Mouse (Mus musculus): ENCODE data around the gene Cdc26. TPM values are rescaled to one million over a fixed set of nuclear protein-coding genes. Genes with fewer than 3 reads are reported as not detected.
A peak's percentile ranks its signal among the peaks of the same experiment; 100 is the strongest.

Cdc26 gene
- total and polyA plus RNA-seq, 3 experiments = 44.1 to 148 (median 128) TPM

GRCm38 (mm10) chr4:62391892-62392291 is 16.6 kb downstream of the Cdc26 start:
- no peaks in the 10 kb centered on the region for H3K9me3 ChIP-seq (replicated peaks)
- ATAC-seq (ENCODE audit: extremely low read depth, insufficient number of reproducible peaks, low FRiP score, poor library complexity, severe bottlenecking) = no peak
- DNase-seq (ENCODE audit: low spot score) = no peak
- H3K36me3 ChIP-seq (replicated peaks) = peaks cover 85% of the 10 kb centered on the region
- peaks cover 9% of the 10 kb centered on the region; the same call in 1 of the 2 replicates for H3K4me1 ChIP-seq (ENCODE audit: insufficient read depth, low read depth, low read length)
- H3K4me3 ChIP-seq (ENCODE audit: low read depth, low read length) = no peak overlapping the region
- TF ChIP-seq CTCF (IDR thresholded peaks at IDR 0.05; ENCODE audit: low read depth, low read length) = no peak
- TF ChIP-seq POLR2AphosphoS5 (IDR thresholded peaks at IDR 0.05; ENCODE audit: insufficient replicate concordance, low read depth, low read length) = 0 out of 2 replicates have a peak, but pooled peaks have one; percentile 37
- H3K27me3 ChIP-seq (ENCODE audit: insufficient read depth, low read length) = no peaks in the 10 kb centered on the region

DNA sequence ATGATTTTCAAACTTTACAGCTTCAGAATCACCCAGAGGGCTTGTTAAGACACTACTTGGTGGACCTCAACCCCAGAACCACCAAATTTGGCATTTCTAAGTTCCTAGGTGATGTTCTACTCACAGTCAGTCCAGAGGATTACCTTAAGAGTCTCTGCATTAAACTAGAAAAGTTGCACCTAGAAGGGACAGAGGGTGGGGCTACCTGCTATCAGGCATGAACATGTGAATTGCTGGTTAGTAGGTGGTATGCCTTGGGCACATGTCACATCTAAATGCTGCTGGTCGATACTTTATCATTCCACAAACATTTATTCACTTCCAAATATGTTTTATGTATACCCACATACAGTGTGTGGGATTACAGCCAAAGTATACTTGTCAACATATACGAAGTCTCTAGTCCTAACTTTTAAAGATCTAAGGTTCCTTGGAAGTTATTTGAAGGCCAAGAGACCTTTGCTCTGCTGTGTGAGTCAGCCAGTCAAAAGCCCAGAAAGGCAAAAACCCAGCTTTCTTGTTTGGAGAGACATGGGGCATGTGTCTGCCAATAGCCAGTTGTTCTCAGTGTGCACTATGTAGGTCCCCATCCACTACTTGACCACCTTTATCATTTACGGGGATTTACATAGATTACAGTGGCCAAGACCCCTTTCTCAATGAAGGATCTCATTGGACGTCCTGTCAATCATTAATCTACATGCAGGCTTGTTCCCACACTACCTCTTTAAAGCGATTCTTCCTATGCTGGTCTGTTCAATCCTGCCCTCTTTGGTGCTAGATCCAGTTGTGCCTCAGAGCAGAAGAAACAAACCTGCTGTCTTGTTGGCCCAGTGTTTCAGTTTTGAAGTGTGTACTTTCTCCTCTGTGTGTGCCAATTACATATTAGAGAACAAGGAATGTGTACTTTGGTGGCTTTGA is 18.6 kb downstream of the Cdc26 start:
- Histone ChIP-seq H3K36me3 (replicated peaks) (peaks cover 82% of the 10 kb centered on the region), H3K27me3 (ENCODE audit: insufficient read depth, low read length) (no peaks in the 10 kb centered on the region)
- no peak for ATAC-seq (ENCODE audit: extremely low read depth, insufficient number of reproducible peaks, low FRiP score, poor library complexity, severe bottlenecking)

GRCm38 (mm10) chr4:62385439-62385838 is 23.0 kb downstream of the Cdc26 start:
- Histone ChIP-seq H3K27me3 (ENCODE audit: insufficient read depth, low read length) (no peaks in the 10 kb centered on the region), H3K4me1 (ENCODE audit: insufficient read depth, low read depth, low read length) (peaks cover 19% of the 10 kb centered on the region), H3K36me3 (replicated peaks) (peaks cover 73% of the 10 kb centered on the region), H3K9me3 (replicated peaks) (no peaks in the 10 kb centered on the region), H3K4me3 (ENCODE audit: low read depth, low read length) (no peak overlapping the region)
- no peak for ATAC-seq (ENCODE audit: extremely low read depth, insufficient number of reproducible peaks, low FRiP score, poor library complexity, severe bottlenecking)
- DNase-seq (ENCODE audit: low spot score) = no peak
- no peak for TF ChIP-seq TAL1 (conservative IDR thresholded peaks at IDR 0.05; ENCODE audit: low read depth, low read length)
- peak; percentile 75; the same call in 1 of the 2 replicates for TF ChIP-seq POLR2AphosphoS5 (IDR thresholded peaks at IDR 0.05; ENCODE audit: insufficient replicate concordance, low read depth, low read length)

More for the DNA sequence above, 18.6 kb downstream of the Cdc26 start:
- no peak for DNase-seq (ENCODE audit: low spot score)
- no peaks in the 10 kb centered on the region for H3K9me3 ChIP-seq (replicated peaks)
- no peak overlapping the region for H3K4me3 ChIP-seq (ENCODE audit: low read depth, low read length)
- H3K4me1 ChIP-seq (ENCODE audit: insufficient read depth, low read depth, low read length) = peaks cover 9% of the 10 kb centered on the region; the same call in 1 of the 2 replicates
- TF ChIP-seq CTCF (IDR thresholded peaks at IDR 0.05; ENCODE audit: low read depth, low read length) (no peak), TAL1 (conservative IDR thresholded peaks at IDR 0.05; ENCODE audit: low read depth, low read length) (no peak), GATA2 (IDR thresholded peaks at IDR 0.05; ENCODE audit: borderline replicate concordance, low read depth, low read length) (no peak), GATA1 (IDR thresholded peaks at IDR 0.05; ENCODE audit: borderline replicate concordance, low read length) (no peak), POLR2AphosphoS5 (IDR thresholded peaks at IDR 0.05; ENCODE audit: insufficient replicate concordance, low read depth, low read length) (no peak)

- no peaks in the 10 kb centered on the region for H3K27me3 ChIP-seq (ENCODE audit: insufficient read depth, low read length)
- peaks cover 70% of the 10 kb centered on the region for H3K36me3 ChIP-seq (replicated peaks)
- no peak for ATAC-seq (ENCODE audit: extremely low read depth, insufficient number of reproducible peaks, low FRiP score, poor library complexity, severe bottlenecking)
- H3K9me3 ChIP-seq (replicated peaks) = no peaks in the 10 kb centered on the region
- no peak for TF ChIP-seq POLR2AphosphoS5 (IDR thresholded peaks at IDR 0.05; ENCODE audit: insufficient replicate concordance, low read depth, low read length)
- H3K4me3 ChIP-seq (ENCODE audit: low read depth, low read length) = no peak overlapping the region
- no peak for DNase-seq (ENCODE audit: low spot score)
- peaks cover 24% of the 10 kb centered on the region for H3K4me1 ChIP-seq (ENCODE audit: insufficient read depth, low read depth, low read length)
Measured at GRCm38 (mm10) chr4:62384159-62384558, 24.3 kb downstream of the Cdc26 start.

- ATAC-seq (ENCODE audit: extremely low read depth, insufficient number of reproducible peaks, low FRiP score, poor library complexity, severe bottlenecking) (no peak), DNase-seq (ENCODE audit: low spot score) (no peak)
- H3K9me3 ChIP-seq (replicated peaks) = no peaks in the 10 kb centered on the region
- H3K36me3 ChIP-seq (replicated peaks) = peaks cover 69% of the 10 kb centered on the region
- H3K27me3 ChIP-seq (ENCODE audit: insufficient read depth, low read length) = no peaks in the 10 kb centered on the region
- peaks cover 26% of the 10 kb centered on the region for H3K4me1 ChIP-seq (ENCODE audit: insufficient read depth, low read depth, low read length)
- no peak overlapping the region for H3K4me3 ChIP-seq (ENCODE audit: low read depth, low read length)
- TF ChIP-seq CTCF (IDR thresholded peaks at IDR 0.05; ENCODE audit: low read depth, low read length) = no peak
- no peak for TF ChIP-seq POLR2AphosphoS5 (IDR thresholded peaks at IDR 0.05; ENCODE audit: insufficient replicate concordance, low read depth, low read length)
- no peak for TF ChIP-seq GATA2 (IDR thresholded peaks at IDR 0.05; ENCODE audit: borderline replicate concordance, low read depth, low read length)
- TF ChIP-seq GATA1 (IDR thresholded peaks at IDR 0.05; ENCODE audit: borderline replicate concordance, low read length) = no peak
- no peak for TF ChIP-seq TAL1 (conservative IDR thresholded peaks at IDR 0.05; ENCODE audit: low read depth, low read length)
Measured at GRCm38 (mm10) chr4:62383752-62384151, 24.7 kb downstream of the Cdc26 start.

GRCm38 (mm10) chr4:62383207-62383606 is 25.2 kb downstream of the Cdc26 start:
- H3K9me3 ChIP-seq (replicated peaks) = no peaks in the 10 kb centered on the region
- no peak for TF ChIP-seq CTCF (IDR thresholded peaks at IDR 0.05; ENCODE audit: low read depth, low read length)
- TF ChIP-seq TAL1 (conservative IDR thresholded peaks at IDR 0.05; ENCODE audit: low read depth, low read length) = no peak
- no peak for TF ChIP-seq GATA2 (IDR thresholded peaks at IDR 0.05; ENCODE audit: borderline replicate concordance, low read depth, low read length)
- TF ChIP-seq POLR2AphosphoS5 (IDR thresholded peaks at IDR 0.05; ENCODE audit: insufficient replicate concordance, low read depth, low read length) = no peak
- no peak for TF ChIP-seq GATA1 (IDR thresholded peaks at IDR 0.05; ENCODE audit: borderline replicate concordance, low read length)
- ATAC-seq (ENCODE audit: extremely low read depth, insufficient number of reproducible peaks, low FRiP score, poor library complexity, severe bottlenecking) (peak; percentile 38; the same call in 1 of the 2 replicates), DNase-seq (ENCODE audit: low spot score) (no peak)
- H3K4me1 ChIP-seq (ENCODE audit: insufficient read depth, low read depth, low read length) = peaks cover 27% of the 10 kb centered on the region
- no peak overlapping the region for H3K4me3 ChIP-seq (ENCODE audit: low read depth, low read length)
- no peaks in the 10 kb centered on the region for H3K27me3 ChIP-seq (ENCODE audit: insufficient read depth, low read length)
- H3K36me3 ChIP-seq (replicated peaks) = peaks cover 66% of the 10 kb centered on the region
